Mouse (Mus musculus) neutrophil, adult 83 days (primary cell): ENCODE measurements around the gene Gm3072. TPM values are rescaled to one million over a fixed set of nuclear protein-coding genes. Genes with fewer than 3 reads are reported as not detected.

ENCODE experiments used
- total RNA-seq, 2 experiments: library from RNA; stranded (reverse); gene quantifications; one replicate each; pipeline ENCODE4 v1.2.4; 2023

Gm3072 gene
- not detected for total RNA-seq

GRCm38 (mm10) chr14:41624512-41624911, at the start of gene Gm3072:
Gm3072 (minus strand) TSS chr14:41624612.

GRCm38 (mm10) chr14:41646387-41646786, 22.0 kb upstream of the Gm3072 start, which contains the start of gene Gm3676:
Gm3676 (minus strand) TSS chr14:41646487.

GRCm38 (mm10) chr14:41572911-41573310, 51.5 kb downstream of the Gm3072 start, which contains the start of gene 1700049E17Rik2:
1700049E17Rik2 (plus strand) TSS chr14:41573211.

Other genes starting within 250 kb of the Gm3072 start
- not detected for gene Gm7945, start 238.2 kb downstream of the Gm3072 start, total RNA-seq
- gene Gm6482, start 216.3 kb downstream of the Gm3072 start, total RNA-seq = not detected
- not detected for gene Gm7954, start 171.1 kb downstream of the Gm3072 start, total RNA-seq
- not detected for gene Gm3486, start 135.1 kb downstream of the Gm3072 start, total RNA-seq
- gene Gm7970, start 69.0 kb downstream of the Gm3072 start, total RNA-seq = not detected
- gene 1700049E17Rik2, start 51.4 kb downstream of the Gm3072 start, total RNA-seq = not detected
- not detected for gene Gm3676, start 21.9 kb upstream of the Gm3072 start, total RNA-seq
- gene Gm8068, start 77.3 kb upstream of the Gm3072 start, total RNA-seq = not detected
- not detected for gene Gm7929, start 126.0 kb upstream of the Gm3072 start, total RNA-seq
- not detected for gene Gm47189, start 147.8 kb upstream of the Gm3072 start, total RNA-seq